Mouse (Mus musculus) erythroblast, embryonic 14.5 days (primary cell): ENCODE measurements at regions not wholly inside any gene's neighbourhood (a gene's known extent, or its start where the extent isn't known, plus 50 kb on each side); places are given as distances from the start of the nearest gene placed in this dataset.

Experiments
- GATA1 ChIP-seq: IDR thresholded peaks from 2 replicates; pipeline ENCODE4 v1.6.1; 2012; ENCODE audit warnings: low read length, inconsistent platforms, mixed read lengths
- TAL1 ChIP-seq: IDR thresholded peaks from 3 replicates; pipeline ENCODE4 v1.6.1; 2012; ENCODE audit warnings: low read length, inconsistent platforms, mixed read lengths

DNA sequence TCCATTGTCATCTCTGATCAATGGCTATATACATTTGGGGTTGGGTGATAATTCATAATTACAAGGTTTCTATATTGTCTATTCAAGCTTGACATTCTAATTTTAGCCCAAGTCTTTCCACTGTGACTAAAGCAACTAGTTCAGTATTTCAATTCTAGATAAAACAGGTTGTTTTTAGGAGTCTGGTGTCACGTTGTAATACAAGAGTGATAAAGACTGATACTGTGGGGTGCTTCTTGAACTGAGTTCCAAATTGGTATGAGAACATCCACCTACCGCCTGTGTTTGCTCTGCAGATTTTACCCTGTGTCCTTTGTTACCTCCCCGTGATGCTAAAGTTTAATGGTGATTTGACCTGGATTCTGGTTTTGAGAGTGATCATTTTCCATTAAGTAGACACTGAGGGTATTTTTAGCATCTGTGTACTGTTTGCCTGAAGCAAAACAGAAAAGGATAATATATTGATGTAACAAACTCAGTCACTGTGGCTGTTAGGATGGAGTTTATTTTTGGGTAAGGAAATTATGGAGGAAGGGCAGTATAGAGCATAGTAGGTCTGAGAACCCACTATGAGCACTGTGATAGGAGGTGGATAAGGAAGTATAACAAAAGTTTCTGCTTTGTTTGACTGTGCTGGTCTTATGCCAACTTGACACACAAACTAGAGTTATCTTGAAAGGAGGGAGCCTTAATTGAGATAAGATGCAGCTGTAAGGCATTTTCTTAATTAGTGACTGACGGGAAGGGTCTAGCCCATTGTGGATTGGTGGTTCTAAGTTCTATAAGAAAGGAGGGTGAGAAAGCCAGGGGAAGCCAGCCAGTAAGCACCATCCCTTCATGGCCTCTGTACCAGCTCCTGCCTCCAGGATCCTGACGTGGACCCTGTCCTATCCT is 112.6 kb upstream of the Map3k1 start:
- TF ChIP-seq TAL1 = no peak
- TF ChIP-seq GATA1 = no peak
